Mouse (Mus musculus): Measurements from ENCODE around the gene Rab29. TPM values are rescaled to one million over a fixed set of nuclear protein-coding genes. Genes with fewer than 3 reads are reported as not detected.

Rab29 gene
- 19.8 and 24.5 TPM in 2 replicates for polyA plus RNA-seq (2015; fragmentation: Nextera tagmentation; extraction: Ambion mirVana)

GRCm38 (mm10) chr1:131867093-131867945 is at the start of gene Rab29:
Rab29 (plus strand) TSS chr1:131867224.

GRCm38 (mm10) chr1:131827207-131827786 is 39.7 kb upstream of the Rab29 start, which contains the start of gene Slc41a1:
Slc41a1 (plus strand) TSS chr1:131827493.

GRCm38 (mm10) chr1:131910001-131910648 is 43.1 kb downstream of the Rab29 start, which contains the start of gene Nucks1:
Nucks1 (plus strand) TSS chr1:131910534.

Other genes starting within 250 kb of the Rab29 start
- gene Ctse, start 228.9 kb upstream of the Rab29 start, polyA plus RNA-seq (2015; fragmentation: Nextera tagmentation; extraction: Ambion mirVana), result 184 and 219 TPM in 2 replicates
- gene Rab7b, start 178.5 kb upstream of the Rab29 start, polyA plus RNA-seq (2015; fragmentation: Nextera tagmentation; extraction: Ambion mirVana), result 5.3 and 5.9 TPM in 2 replicates
- 0.04 and 0.10 TPM in 2 replicates for gene Slc26a9, start 123.2 kb upstream of the Rab29 start, polyA plus RNA-seq (2015; fragmentation: Nextera tagmentation; extraction: Ambion mirVana)
- gene Pm20d1, start 69.8 kb upstream of the Rab29 start, polyA plus RNA-seq (2015; fragmentation: Nextera tagmentation; extraction: Ambion mirVana), result 0.05 and 0.08 TPM in 2 replicates
- 2.2 and 3.3 TPM in 2 replicates for gene Slc41a1, start 39.7 kb upstream of the Rab29 start, polyA plus RNA-seq (2015; fragmentation: Nextera tagmentation; extraction: Ambion mirVana)
- 58.0 and 58.9 TPM in 2 replicates for gene Nucks1, start 43.3 kb downstream of the Rab29 start, polyA plus RNA-seq (2015; fragmentation: Nextera tagmentation; extraction: Ambion mirVana)
- 6.1 and 12.0 TPM in 2 replicates for gene Slc45a3, start 95.7 kb downstream of the Rab29 start, polyA plus RNA-seq (2015; fragmentation: Nextera tagmentation; extraction: Ambion mirVana)
- gene Elk4, start 140.4 kb downstream of the Rab29 start, polyA plus RNA-seq (2015; fragmentation: Nextera tagmentation; extraction: Ambion mirVana), result 19.8 and 21.9 TPM in 2 replicates
- gene Mfsd4a, start 200.8 kb downstream of the Rab29 start, polyA plus RNA-seq (2015; fragmentation: Nextera tagmentation; extraction: Ambion mirVana), result 4.3 and 6.4 TPM in 2 replicates

Measured in spleen, postnatal 0 days (tissue).